9 mouse cellular contexts compared by ENCODE assay signal in genomic region chr5:44799861-44800260, GRCm38 (mm10). TPM values are rescaled to one million over a fixed set of nuclear protein-coding genes. Genes with fewer than 3 reads are reported as not detected.
DNase-seq lines count a peak whose midpoint lies in the region; ATAC-seq and TF ChIP-seq lines count a peak whose summit lies in the region.
"Had no signal": no experiment of that assay in that cellular context is flagged by ENCODE, and none has a peak within 500 bp of the region (broad histone marks: within the 10 kb centered on the region; RNA-seq: fewer than 3 reads in every experiment).

No protein-coding gene starts in this region.

- DNase-seq in lung, postnatal 36 days, result no peak
- no peak for DNase-seq in forebrain, postnatal 0 days
- no peak for DNase-seq in urinary bladder, postnatal 36 days (ENCODE audit: low spot score in 2 of 2)
- DNase-seq in frontal cortex, adult 2 months (ENCODE audit: extremely low spot score in 1 of 2, low spot score in 1 of 2), result no peak
- DNase-seq in urinary bladder, postnatal 4 days (ENCODE audit: low spot score in 2 of 2), result no peak

- TF ChIP-seq CTCF in forebrain, postnatal 0 days (IDR thresholded peaks at IDR 0.05; ENCODE audit: low read depth), result no peak

- peaks cover 12% of the 10 kb centered on the region; the same call in 1 of the 2 replicates for H3K4me1 ChIP-seq in lung, embryonic 16.5 days (replicated peaks; ENCODE audit: control insufficient read depth, insufficient read depth, low read length)
- 0 out of 2 replicates have a peak, but pooled peaks cover 3% of the 10 kb centered on the region for H3K4me1 ChIP-seq in forebrain, postnatal 0 days (ENCODE audit: insufficient read depth)
- H3K4me1 ChIP-seq in liver, embryonic 12.5 days, result no peaks in the 10 kb centered on the region

- H3K9ac ChIP-seq in lung, embryonic 16.5 days (ENCODE audit: low read length), result no peak overlapping the region
- H3K9ac ChIP-seq in forebrain, postnatal 0 days, result peak overlapping the region; percentile 62; the same call in 1 of the 2 replicates
- H3K9ac ChIP-seq in liver, embryonic 12.5 days, result no peak overlapping the region

- peak overlapping the region; percentile 74 for H3K4me2 ChIP-seq in lung, embryonic 16.5 days (ENCODE audit: low read depth, low read length)
- H3K4me2 ChIP-seq in forebrain, postnatal 0 days (ENCODE audit: low read depth), result peak overlapping the region; percentile 53
- peak overlapping the region; percentile 56 for H3K4me2 ChIP-seq in liver, embryonic 12.5 days

- H3K9me3 ChIP-seq in lung, embryonic 16.5 days (ENCODE audit: control insufficient read depth, low read length), result no peaks in the 10 kb centered on the region
- H3K9me3 ChIP-seq in forebrain, postnatal 0 days (ENCODE audit: low read length), result no peaks in the 10 kb centered on the region
- H3K9me3 ChIP-seq in liver, embryonic 12.5 days (replicated peaks), result no peaks in the 10 kb centered on the region

- H3K4me3 ChIP-seq in lung, embryonic 16.5 days (ENCODE audit: low read length), result peak overlapping the region; percentile 60
- peak overlapping the region; percentile 50 for H3K4me3 ChIP-seq in forebrain, postnatal 0 days (ENCODE audit: low read depth, low read length)
- H3K4me3 ChIP-seq in liver, embryonic 12.5 days, result no peak overlapping the region

- WGBS in lung, embryonic 16.5 days, result 22% methylated on average over 2 of the region's 2 CpGs
- 35% methylated on average over 2 of the region's 2 CpGs for WGBS in forebrain, postnatal 0 days
- 32% methylated on average over 2 of the region's 2 CpGs for WGBS in liver, embryonic 12.5 days (ENCODE audit: insufficient replicate concordance)

- peak overlapping the region; percentile 47; the same call in 1 of the 2 replicates for H3K27ac ChIP-seq in lung, embryonic 16.5 days (ENCODE audit: low read length)
- 0 out of 2 replicates have a peak overlapping the region, but pooled peaks have one; percentile 1 for H3K27ac ChIP-seq in forebrain, postnatal 0 days (ENCODE audit: low read depth, low read length)
- no peak overlapping the region for H3K27ac ChIP-seq in liver, embryonic 12.5 days

- H3K27me3 ChIP-seq in lung, embryonic 16.5 days (ENCODE audit: control insufficient read depth, insufficient read depth, low read depth, low read length), result no peaks in the 10 kb centered on the region
- H3K27me3 ChIP-seq in forebrain, postnatal 0 days (ENCODE audit: insufficient read depth, low read length), result no peaks in the 10 kb centered on the region
- H3K27me3 ChIP-seq in liver, embryonic 12.5 days (replicated peaks), result no peaks in the 10 kb centered on the region; the same call in 1 of the 2 replicates

- ATAC-seq in lung, embryonic 16.5 days (ENCODE audit: low read depth), result peak; percentile 49
- ATAC-seq in forebrain, postnatal 0 days, result peak; percentile 17
- no peak for ATAC-seq in liver, embryonic 12.5 days

- no peaks in the 10 kb centered on the region for H3K36me3 ChIP-seq in lung, embryonic 16.5 days (ENCODE audit: control insufficient read depth, insufficient read depth, low read length)
- no peaks in the 10 kb centered on the region for H3K36me3 ChIP-seq in forebrain, postnatal 0 days (ENCODE audit: insufficient read depth)
- no peaks in the 10 kb centered on the region for H3K36me3 ChIP-seq in liver, embryonic 12.5 days

RNA-seq across cellular contexts. Expression of gene Ldb2, which starts 0.4 kb away (rescaled TPM):
- 49.5 and 52.4 TPM in 2 replicates for polyA plus RNA-seq in lung, embryonic 16.5 days (2015; fragmentation: Nextera tagmentation; extraction: Ambion mirVana)
- total RNA-seq in forebrain, postnatal 0 days (2014; rRNA removed), result 52.6 and 53.6 TPM in 2 replicates
- polyA plus RNA-seq in forebrain, postnatal 0 days (2015; fragmentation: Nextera tagmentation; extraction: Ambion mirVana), result 100 and 116 TPM in 2 replicates
- polyA plus RNA-seq in liver, embryonic 12.5 days (2016; fragmentation: Nextera tagmentation; extraction: Ambion mirVana), result 6.2 and 6.3 TPM in 2 replicates
- polyA plus RNA-seq in frontal cortex, adult 2 months (2012; rRNA removed), result 24.3 and 27.7 TPM in 2 replicates
- total RNA-seq: common myeloid progenitor, adult 5-6 weeks; monocyte, adult 5-6 weeks had no signal
